Mouse (Mus musculus) stomach, postnatal 0 days (tissue): Measurements from ENCODE around the gene Tmem101.
"Not testable (repeated sequence)": the region's sequence is repeated elsewhere in the genome, so short reads cannot be mapped to it uniquely, and the experiment has no call there.

ENCODE experiments used
- CTCF ChIP-seq: IDR thresholded peaks from 2 replicates; pipeline ENCODE4 v1.5.1; 2016; ENCODE audit warnings: antibody characterized with exemption, low read depth, mild to moderate bottlenecking, moderate library complexity
- EP300 ChIP-seq: optimal IDR thresholded peaks from 2 replicates; pipeline ENCODE3; 2016; ENCODE audit warnings: antibody characterized with exemption

GRCm38 (mm10) chr11:102158024-102158423 lies 1.8 kb upstream of the Tmem101 start:
- TF ChIP-seq EP300, CTCF: not testable (repeated sequence)
